Mouse (Mus musculus): ENCODE measurements around the gene Spin1. TPM values are rescaled to one million over a fixed set of nuclear protein-coding genes. Genes with fewer than 3 reads are reported as not detected.

Spin1 gene
- total RNA-seq, 2 experiments from 2014 or later = 11.8 to 13.2 TPM

DNA sequence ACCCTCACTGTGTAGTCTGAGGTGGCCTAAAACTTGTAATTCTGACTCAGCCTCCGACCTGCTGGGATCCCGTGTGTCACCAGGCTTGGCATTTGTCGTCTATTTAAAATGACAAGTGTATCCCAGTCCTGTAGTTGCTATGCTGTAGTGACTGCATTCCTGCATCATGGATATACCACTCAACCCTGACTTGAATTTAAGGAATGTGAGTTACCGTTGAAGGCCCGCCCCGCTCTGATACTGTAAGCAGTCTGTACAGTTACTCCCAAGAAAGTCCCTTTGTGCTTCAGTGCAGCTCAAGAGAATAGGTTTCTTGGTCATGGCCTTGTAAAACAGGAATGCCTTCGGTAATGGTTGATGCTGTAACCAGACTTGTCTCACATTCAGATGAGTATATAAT lies 27.7 kb downstream of the Spin1 start:
- no peak for DNase-seq
- intact Hi-C loops (cut with DNase I) = no loop called here

DNA sequence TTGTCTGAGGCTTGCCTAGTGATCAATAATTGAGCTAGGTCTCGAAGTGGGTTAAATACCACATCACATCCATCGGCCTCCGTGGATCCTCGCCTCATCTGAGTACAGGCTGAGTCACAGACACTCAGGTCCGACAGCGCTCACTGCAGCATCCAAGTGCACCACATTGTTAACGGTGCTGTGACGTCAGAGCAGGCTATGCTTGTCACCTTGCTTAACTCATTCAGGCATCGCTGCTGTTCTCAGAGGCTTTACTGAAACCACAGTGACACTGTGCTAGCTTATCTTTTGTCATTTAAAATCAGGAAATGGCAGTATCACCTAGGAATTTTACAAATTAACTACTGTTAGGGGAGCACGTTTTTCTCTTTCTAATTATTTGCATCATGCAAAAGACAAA lies 30.5 kb downstream of the Spin1 start:
- intact Hi-C loops (cut with DNase I) = no loop called here
- no peak for DNase-seq

DNA sequence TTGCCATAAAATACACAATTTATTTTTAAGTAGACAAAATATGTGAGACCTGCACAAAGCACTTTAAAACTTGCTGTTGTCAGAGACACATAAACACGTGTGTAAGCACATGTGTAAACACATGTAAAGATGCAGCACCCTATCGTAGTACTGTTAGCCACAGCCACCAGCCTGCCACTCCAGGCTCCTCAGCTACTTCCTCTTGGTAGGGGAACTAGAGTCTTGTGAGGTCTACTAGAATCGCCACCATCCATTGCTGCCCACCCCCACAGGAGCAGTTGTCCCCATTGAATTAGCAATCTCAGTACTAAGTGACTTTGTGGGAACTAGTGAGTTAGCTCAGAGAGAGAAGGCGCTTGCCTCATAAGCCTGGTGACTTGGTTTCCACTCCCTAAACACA lies 35.6 kb downstream of the Spin1 start:
- intact Hi-C loops (cut with DNase I) = no loop called here
- DNase-seq = no peak

DNA sequence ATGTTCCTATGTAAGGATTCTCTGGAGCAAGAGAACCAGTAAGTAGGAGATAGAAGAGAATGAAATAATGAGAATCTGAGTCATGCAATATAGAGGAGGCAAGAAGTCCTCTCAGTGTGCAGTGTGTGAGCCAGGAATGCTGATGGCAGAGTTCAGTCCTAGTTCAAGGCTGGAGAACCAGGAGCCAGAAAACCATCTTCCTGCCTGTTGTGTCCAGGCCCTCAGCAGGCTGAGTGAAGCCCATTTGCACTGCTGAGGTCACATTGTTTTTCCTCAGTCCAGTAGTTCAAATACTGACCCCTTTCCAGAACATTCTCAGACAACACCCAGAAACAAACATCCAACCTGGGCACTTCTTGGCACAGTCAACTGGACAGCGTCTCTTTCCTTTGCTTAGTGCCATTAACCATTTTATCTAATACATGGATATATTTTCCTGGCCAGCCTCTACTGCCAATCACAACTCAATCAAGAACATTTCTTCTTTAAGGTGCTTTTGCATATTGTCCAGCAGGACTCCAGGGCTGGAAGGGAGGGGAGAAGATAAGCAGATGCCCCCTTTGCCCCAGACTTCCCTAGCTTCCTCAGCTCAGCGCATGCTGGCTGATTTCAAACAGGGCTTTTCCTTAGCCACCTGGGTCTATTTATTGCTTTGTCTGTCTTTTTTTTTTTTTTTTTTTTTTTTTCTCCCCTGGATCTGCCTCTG lies 36.5 kb downstream of the Spin1 start:
- no peak for DNase-seq
- intact Hi-C loops (cut with DNase I) = no loop called here

DNA sequence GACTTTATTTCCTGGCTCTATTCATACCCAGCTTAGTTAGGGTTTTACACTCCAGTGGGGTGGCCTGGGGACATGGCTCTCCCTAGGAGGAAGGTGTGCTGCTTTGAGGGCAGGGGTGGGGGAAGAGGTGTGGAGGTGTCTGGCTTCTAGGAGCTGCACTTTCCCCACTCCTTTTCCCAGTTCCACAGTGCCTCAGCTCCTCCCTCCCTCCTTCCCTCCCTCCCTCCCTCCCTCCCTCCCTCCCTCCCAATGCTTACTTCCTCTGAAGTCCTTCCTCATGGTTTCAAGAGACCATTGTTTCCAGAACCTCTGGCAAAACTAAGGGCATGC lies 37.0 kb downstream of the Spin1 start:
- intact Hi-C loops (cut with DNase I) = no loop called here
- no peak for DNase-seq

DNA sequence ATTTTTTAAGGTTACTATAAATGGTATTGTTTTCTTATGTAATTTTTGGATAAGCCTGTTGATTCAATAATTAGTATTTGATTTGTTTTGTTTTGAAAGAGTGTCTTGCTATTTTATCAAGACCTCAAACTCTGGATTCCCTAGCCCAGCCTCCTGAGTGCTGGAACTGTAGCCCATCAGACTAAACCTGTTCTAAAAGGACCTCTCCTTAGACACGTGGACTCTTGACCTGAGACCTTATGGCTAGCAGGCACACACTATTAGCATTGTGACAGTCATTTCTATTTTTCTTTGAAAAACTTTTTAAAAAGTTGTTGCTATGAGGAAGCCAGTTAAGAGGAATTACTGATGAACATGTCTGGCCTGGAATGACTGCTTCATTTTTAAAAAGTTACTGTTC lies 46.4 kb downstream of the Spin1 start:
- intact Hi-C loops (cut with DNase I) = no loop called here
- DNase-seq = no peak

DNA sequence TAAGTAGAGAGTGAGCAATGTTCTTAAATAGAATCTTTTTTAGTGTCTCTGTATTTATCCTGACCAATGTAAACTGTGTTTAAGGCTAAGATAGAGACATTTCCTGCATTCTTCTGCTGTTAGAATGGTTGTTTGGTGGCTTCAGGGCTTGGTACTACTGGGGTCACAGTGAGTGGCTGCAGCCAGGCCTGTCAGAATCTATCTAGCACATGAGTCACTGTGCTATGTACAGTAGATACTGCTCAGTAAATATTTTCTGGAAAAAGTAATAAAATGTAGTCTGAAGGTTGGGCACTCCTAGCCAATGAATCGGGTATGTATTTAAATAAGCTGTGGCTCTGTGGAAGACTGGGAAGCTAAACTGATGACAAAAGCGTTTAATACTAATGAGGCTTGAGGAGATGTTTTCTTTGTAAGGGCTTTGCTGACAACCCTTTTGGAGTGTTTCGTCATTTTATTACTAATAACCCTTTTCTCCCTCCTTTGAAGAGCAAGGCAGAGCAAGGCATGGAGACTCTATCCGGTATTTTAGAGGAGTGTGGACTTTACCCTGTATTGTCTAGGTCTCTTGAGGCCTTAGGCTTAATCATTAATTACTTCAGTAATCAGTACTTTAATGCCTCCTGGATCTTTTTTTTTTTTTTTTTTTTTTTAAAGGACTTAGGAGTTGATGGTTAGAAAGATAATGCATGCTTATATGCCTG lies 52.4 kb downstream of the Spin1 start:
- intact Hi-C loops (cut with DNase I) = no loop called here
- no peak for DNase-seq

DNA sequence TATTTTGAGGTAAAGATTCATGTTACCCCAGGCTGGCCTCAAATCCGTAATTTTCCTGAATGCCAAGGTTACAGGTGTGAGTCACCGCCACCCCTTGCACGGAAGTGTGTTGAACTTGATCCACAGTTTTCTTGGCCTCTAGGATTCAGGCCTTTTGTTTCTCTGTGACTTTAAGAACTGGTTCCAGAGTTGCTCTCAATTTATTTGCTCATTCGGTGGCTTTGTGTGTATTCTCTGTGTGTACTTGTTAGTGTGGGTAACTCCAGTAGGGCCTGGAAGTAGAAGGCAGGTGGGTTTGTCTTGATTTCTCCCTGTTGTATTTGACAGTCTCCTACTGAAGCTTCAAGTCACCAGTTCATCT lies 53.0 kb downstream of the Spin1 start:
- intact Hi-C loops (cut with DNase I) = no loop called here
- no peak for DNase-seq

DNA sequence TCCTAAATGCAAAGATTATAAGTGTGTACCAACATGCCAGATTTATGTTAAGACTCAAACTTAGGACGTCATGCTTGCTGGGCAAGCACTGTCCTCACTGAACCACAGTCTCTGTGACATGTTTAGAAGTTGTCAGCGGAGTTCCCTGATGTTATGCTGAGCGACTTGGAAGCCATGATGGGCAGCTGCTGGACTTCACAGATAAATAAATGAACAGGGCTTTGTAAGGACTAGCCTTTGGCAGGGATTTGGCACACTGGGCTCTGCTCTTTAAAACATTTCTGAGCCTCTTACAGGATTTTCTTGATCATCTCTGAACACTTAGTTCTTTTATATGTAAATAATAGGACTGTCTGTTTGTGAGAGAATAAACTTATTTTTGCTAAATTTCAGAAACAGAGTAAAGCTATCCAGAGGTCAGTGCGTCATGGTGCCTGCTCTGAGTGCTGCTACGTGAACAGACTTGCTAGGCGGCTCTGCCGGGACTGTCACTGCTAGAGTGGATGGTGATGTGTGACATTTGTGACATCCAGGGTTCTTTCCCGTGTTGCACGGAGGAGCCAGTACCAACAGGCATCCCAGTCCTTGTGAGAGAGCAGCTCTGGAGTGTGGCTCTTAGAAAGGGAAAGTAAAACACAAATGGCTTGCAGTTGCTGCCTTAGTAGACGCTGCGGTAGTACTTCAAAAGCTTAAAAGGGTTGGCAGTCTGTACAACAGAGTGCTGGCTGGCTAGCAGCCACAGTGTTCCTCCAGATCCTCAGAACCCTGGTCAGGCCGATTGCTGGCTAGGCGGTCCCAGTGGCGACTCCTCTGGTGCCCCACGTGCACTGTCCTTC lies 54.7 kb downstream of the Spin1 start:
- no peak for DNase-seq
- intact Hi-C loops (cut with DNase I) = no loop called here

DNA sequence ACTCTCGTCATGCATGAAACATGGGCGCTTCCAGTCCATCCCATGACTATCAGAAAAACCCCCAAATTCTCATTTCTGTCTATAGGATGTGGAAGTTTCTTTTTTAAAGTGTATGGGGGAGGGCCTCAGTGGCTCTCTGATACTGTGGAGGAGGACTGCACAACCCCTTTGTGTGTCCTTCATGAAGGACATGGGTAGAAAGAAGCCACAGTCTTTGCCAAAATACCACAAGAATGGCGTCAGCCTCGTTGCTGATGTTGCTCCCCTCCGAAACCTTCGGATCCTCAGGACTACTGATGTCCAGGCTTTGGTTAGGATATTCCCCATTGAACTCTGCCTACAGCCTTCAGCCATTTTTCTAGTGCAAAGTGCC lies 55.3 kb downstream of the Spin1 start:
- intact Hi-C loops (cut with DNase I) = no loop called here
- DNase-seq = no peak

DNA sequence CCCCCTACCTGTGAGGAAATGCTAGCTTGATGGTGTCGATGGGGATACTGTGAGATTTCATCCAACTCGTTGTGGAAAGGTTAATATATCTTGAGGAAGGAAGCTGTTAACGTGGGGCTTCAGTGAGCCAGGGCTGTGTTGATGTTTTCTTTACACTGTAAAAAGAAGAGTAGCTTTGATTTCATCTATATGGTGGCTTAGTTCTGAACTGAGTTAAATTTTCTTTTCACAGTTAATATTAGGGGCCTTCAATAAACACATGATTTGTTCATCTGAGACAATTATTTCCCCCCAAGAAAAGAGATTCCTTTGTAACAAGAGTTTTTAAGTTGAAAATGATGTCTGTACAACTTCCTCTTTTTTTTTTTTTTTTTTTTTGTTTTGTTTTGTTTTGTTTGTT lies 56.6 kb downstream of the Spin1 start:
- DNase-seq = no peak
- intact Hi-C loops (cut with DNase I) = no loop called here

DNA sequence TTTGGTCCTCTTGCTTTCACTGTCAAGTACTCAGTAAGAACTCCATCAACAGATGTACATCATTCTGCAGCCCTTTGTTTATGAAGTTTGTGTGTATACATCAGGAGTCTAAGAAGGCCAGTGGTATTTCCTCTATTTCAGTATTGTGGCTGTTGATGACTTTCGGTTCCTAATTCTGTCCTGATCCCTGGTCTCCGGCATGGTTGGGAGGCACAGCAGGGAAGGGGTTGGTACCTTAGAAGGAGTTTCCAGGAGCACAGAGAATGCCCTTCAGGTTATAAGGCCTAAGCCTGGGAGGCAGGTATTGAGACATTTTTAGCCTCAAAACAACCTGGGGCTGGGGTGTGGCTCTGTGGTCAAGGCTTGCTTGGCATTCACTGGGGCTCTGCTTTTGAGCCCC lies 61.0 kb downstream of the Spin1 start:
- intact Hi-C loops (cut with DNase I) = no loop called here
- no peak for DNase-seq

DNA sequence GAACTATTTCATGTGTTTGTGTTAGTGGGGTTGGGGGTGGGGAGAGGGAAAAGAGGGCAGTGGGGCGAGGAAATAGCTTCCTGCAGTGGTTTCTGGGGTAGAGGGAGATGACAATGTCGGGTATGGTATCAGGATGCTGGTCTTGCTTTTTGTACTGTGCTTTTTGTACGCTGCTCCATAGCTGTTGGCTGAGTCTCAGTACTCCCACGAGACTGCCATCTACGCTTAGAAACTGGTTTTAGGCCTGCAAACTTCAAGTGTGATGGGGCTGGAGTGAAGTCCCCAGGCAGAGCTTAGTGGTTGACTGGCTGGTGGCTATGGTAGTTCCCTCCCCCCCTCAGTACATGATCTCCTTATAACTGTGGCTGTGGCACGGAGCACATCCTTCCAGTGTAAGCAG lies 61.6 kb downstream of the Spin1 start:
- intact Hi-C loops (cut with DNase I) = no loop called here
- no peak for DNase-seq

DNA sequence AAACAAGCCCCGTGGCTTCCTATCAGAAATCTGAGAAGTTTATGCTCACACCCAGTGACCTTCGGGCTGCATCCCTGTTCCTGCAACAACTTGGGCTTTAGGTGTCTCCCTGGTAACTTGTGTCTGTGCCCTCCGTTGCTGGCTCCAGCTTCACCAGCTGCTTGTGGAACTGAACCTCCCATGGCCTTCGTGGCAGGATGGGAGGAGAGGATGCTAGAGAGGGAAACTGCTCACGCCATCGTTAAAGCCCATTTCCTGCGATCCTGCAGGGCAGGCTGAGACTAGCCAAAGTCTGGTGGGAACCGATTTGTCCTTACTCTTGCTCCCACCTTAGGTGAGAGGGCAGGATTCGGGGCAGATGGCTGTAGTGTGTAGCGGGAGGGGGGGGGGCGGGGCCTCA lies 66.0 kb downstream of the Spin1 start:
- no peak for DNase-seq
- intact Hi-C loops (cut with DNase I) = no loop called here

DNA sequence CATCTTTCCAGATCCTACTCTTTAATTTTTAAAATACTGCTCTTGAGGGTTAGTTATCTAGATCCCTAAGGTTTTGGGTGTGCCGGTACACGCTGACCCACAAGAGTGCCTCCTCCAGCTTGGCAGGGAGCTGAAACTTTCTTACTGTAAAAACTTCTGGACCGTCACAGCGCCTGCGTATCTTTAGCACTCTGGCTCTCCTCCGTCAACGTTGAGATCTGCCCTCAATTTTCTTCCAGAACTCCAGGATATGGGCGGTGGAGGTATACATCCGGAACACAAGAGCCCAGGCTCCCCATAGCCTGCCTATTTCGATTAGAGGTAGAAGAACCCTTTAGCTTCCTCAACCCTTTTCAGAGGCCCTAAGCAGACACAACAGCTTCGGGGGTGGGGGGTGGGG lies 69.5 kb downstream of the Spin1 start:
- intact Hi-C loops (cut with DNase I) = no loop called here

DNA sequence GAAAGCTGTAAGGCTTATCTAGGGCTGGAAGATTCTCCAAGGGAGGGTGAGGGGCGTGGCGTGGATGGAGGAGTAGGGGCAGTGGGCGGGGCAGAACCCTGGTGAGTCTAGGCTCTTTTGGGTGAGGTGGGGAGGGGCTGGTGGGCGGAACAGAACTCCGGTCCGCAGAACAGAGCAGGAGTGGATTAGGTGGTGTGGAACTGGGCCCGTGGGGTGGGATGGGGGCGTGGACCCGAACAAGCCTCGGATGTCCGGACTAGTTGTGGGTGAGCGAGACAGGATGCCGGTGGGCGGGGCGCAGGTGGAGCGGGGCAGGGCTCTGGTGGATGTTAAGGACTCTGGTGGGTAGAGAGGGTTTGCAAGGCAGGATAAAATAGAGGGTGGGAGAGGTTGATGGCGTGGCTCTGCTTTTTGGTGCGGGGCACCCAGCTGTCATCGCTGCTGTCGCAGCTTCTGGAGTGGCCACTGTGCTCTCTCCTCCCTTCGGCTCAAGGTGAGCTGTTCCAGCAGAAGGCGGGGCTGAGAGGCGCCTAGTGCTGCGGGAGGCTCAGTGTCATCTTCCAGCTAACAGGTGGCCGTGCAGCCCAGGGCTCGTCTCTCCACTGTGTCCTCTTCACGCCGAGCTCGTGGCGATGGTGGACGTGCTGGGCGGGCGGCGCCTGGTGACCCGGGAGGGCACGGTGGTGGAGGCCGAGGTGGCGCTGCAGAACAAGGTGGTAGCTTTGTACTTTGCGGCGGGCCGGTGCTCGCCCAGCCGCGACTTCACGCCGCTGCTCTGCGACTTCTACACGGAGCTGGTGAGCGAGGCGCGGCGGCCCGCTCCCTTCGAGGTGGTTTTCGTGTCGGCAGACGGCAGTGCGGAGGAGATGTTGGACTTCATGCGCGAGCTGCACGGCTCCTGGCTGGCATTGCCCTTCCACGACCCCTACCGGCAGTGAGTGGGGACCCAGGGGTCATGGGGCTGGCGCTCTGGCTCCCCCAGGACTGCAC lies 70.3 kb downstream of the Spin1 start, which contains the start of gene Nxnl2:
Nxnl2 (plus strand) TSS at position 332 of the 990 bp plus-strand sequence.
- intact Hi-C loops (cut with DNase I) = no loop called here
- DNase-seq = peak in 1 of 2 experiments; percentile 19

More for the DNA sequence above, 69.5 kb downstream of the Spin1 start:
- no peak for DNase-seq

DNA sequence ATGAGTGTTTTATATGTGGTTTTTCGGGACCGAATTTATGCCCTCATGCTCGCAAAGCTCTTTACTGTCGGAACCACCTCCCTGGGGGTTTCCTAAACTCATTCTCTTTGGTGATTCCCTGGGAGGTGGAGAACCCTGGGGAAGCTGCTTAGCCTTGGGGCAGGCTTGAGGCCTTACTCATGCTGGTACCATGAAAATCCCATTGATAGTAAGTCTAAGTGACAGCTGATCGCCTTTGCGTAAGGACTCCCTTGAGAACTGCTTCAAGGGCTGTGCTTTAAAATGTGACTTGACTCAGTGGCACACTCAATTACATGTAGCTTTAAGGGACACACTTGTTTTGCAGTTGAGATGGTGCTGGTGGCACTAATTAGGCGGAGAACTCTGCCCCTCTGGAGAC lies 71.9 kb downstream of the Spin1 start:
- intact Hi-C loops (cut with DNase I) = no loop called here
- DNase-seq = no peak

DNA sequence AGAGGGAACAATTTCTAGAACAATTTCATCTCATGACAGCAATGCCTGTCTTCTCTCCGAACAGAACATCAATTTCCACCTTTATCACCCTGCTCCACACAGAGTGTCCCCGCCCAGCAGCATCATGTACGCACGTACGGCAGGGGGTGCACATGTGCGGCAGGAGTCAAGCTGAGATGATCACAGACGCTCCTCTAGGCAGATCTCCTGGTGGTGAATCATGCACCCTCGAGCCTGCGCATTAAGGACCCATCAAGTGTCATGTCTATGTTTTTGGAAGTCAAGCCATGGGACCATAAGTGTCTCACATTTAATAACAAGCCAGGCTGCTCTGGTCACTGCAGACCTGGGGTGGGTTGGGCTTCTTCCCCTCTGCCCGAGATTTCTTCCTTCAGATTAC lies 78.3 kb downstream of the Spin1 start:
- DNase-seq = no peak
- intact Hi-C loops (cut with DNase I) = no loop called here

DNA sequence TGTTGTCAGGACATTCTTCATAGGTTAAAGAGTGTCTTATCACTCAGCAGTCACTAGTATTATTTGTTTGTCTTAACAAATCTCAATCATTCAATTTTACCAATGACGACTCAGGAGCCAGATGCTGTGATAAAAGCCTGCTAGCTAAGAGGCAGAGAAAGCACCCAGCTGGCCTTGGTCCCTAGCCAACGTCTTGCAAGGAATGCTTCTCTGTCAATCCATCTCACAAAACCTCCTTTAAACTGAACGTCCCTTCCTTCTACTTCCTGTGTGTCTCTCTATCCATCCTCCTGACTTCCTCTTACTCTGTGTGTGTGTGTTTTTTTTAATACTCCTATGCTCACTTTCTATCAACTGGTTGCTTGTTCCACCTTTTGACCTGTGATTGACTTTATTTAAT lies 78.7 kb downstream of the Spin1 start:
- intact Hi-C loops (cut with DNase I) = no loop called here
- no peak for DNase-seq

DNA sequence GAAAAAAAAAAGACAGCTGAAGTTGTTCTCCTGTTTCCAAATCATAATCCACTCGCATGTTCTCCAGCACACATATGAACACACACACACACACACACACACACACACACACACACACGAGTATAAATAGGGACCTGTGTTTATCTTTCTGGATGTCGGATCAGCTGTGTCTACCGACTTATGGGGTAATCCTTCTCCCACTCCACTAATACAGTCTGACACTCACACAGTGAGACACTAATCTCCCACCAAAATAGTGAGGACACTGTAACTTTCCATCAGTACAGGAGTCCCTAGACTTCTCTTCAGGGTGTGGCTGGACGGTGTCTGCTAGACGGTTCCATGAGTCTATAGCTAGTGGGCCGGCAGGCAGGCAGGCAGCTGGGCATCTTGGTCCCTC lies 81.6 kb downstream of the Spin1 start:
- intact Hi-C loops (cut with DNase I) = no loop called here
- DNase-seq = no peak

DNA sequence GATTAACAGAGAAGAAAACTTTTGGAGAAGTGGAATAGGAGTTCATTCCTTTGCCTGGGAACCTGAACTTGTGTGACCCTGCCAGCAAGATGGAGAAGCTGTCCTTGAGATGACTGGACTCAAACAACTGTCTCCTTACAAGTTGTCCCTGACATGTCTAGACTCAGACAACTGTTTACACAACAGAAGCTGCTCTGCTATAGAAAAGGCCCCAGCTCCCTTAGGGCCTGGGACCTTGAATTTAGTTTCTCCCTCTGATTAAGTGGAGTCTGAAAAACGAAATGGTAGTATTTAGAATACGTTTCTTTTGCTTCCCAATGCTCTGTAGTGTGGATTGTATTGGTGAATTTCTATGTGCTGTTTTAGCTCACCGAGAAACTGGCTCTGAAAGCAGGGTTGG lies 84.2 kb downstream of the Spin1 start:
- no peak for DNase-seq
- intact Hi-C loops (cut with DNase I) = no loop called here
